Mouse (Mus musculus) lung, postnatal 0 days (tissue): ENCODE results near the gene Scgb1a1. TPM values are rescaled to one million over a fixed set of nuclear protein-coding genes. Genes with fewer than 3 reads are reported as not detected.

Experiments used
- ATAC-seq: fragments of 200-750 bp; cut with Nextera tagmentation; 2 replicates; pipeline ENCODE4 v1.8.0; 2017; ENCODE audit warnings: moderate library complexity
- DNase-seq: peaks from one replicate; pipeline ENCODE4 v3.0.0-alpha.2; 2016; ENCODE audit warnings: low spot score
- H3K27ac ChIP-seq: fragments of 300-500 bp; sonication (generic); 2 replicates; pipeline ENCODE4 v1.5.1; 2014; ENCODE audit warnings: antibody characterized with exemption, mild to moderate bottlenecking, low read length, mixed read lengths
- H3K27me3 ChIP-seq: fragments of 300-500 bp; sonication (generic); replicated peaks from 2 replicates; pipeline ENCODE4 v1.6.1; 2014; ENCODE audit warnings: low read length, mixed read lengths; ENCODE audit not compliant: insufficient read depth
- H3K36me3 ChIP-seq: fragments of 300-500 bp; sonication (generic); 2 replicates; pipeline ENCODE4 v1.6.1; 2014; ENCODE audit warnings: low read length, mixed read lengths; ENCODE audit not compliant: insufficient read depth
- H3K4me1 ChIP-seq: fragments of 300-500 bp; sonication (generic); 2 replicates; pipeline ENCODE4 v1.6.1; 2014; ENCODE audit warnings: antibody characterized with exemption, low read depth, low read length, mixed read lengths; ENCODE audit not compliant: insufficient read depth
- H3K4me2 ChIP-seq: fragments of 300-500 bp; sonication (generic); replicated peaks from 2 replicates; pipeline ENCODE4 v1.6.1; 2014; ENCODE audit warnings: low read depth, mild to moderate bottlenecking, low read length, moderate library complexity, mixed read lengths
- H3K4me3 ChIP-seq: fragments of 300-500 bp; sonication (generic); 2 replicates; pipeline ENCODE4 v1.5.1; 2014; ENCODE audit warnings: low read depth, low read length
- H3K9ac ChIP-seq: fragments of 300-500 bp; sonication (generic); replicated peaks from 2 replicates; pipeline ENCODE4 v1.6.1; 2014; ENCODE audit warnings: low read depth, mild to moderate bottlenecking
- H3K9me3 ChIP-seq: fragments of 300-500 bp; sonication (generic); 2 replicates; pipeline ENCODE4 v1.6.1; 2016; ENCODE audit warnings: low read length, mixed read lengths
- CTCF ChIP-seq: IDR thresholded peaks from 2 replicates; pipeline ENCODE4 v1.5.1; 2016; ENCODE audit warnings: antibody characterized with exemption, mild to moderate bottlenecking
- EP300 ChIP-seq: IDR thresholded peaks from 2 replicates; pipeline ENCODE4 v1.6.1; 2016; ENCODE audit warnings: antibody characterized with exemption, mild to moderate bottlenecking, control low read depth
- WGBS: fragments of 180-500 bp; shearing (Covaris S2); extraction: QIAGEN DNeasy Blood & Tissue Kit; methylation state at CpG from one replicate; pipeline ENCODE4 v1.1.7; 2014; 5-methylcytosine and 5-hydroxymethylcytosine counted together
- polyA plus RNA-seq: library from polyadenylated mRNA; unstranded; fragments of >200 nt; fragmentation: Nextera tagmentation; extraction: Ambion mirVana; gene quantifications from 2 replicates; pipeline ENCODE4 v1.2.1, GENCODE M21; 2015

The Scgb1a1 gene
- polyA plus RNA-seq, 1 experiment from 2014 or later, result 26,192 TPM

GRCm38 (mm10) chr19:9065621-9066561 is 21.9 kb downstream of the Scgb1a1 start:
- Histone ChIP-seq H3K27ac (no peak overlapping the region), H3K36me3 (no peaks in the 10 kb centered on the region), H3K27me3 (no peaks in the 10 kb centered on the region), H3K9me3 (no peaks in the 10 kb centered on the region), H3K9ac (no peak overlapping the region), H3K4me3 (no peak overlapping the region), H3K4me2 (no peak overlapping the region), H3K4me1 (peaks cover 15% of the 10 kb centered on the region)
- peak; percentile 70 for DNase-seq
- WGBS, result 42% methylated on average over 9 of the region's 9 CpGs
- no peak for TF ChIP-seq CTCF
- TF ChIP-seq EP300, result peak; percentile 61; the same call in 1 of the 2 replicates
- peak; percentile 52 for ATAC-seq

DNA sequence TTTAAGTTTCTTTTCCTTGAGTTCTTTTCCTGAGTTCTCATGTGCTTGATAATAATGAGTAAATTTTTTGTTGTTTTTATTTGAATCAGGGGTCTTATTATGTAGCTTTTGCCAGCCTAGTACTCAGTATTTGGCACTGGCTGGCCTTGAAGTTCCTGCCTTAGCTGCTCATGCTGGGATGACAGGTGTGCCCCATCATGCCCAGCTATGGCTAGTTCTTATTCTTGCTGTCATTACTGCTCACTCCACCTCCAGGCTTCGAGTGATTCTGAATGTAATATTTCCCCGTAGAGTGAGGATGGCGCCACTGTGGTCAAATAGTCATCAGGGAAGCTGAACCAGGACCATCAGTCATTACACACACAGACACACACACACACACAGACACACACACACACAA is 23.9 kb downstream of the Scgb1a1 start:
- DNase-seq (no peak), ATAC-seq (no peak)
- H3K4me3 ChIP-seq, result no peak overlapping the region
- WGBS, result 84% methylated on average over 3 of the region's 3 CpGs
- H3K27me3 ChIP-seq, result no peaks in the 10 kb centered on the region
- no peak overlapping the region for H3K27ac ChIP-seq
- no peak overlapping the region for H3K9ac ChIP-seq
- no peak overlapping the region for H3K4me2 ChIP-seq
- no peaks in the 10 kb centered on the region for H3K36me3 ChIP-seq
- H3K9me3 ChIP-seq, result no peaks in the 10 kb centered on the region
- TF ChIP-seq CTCF (no peak), EP300 (no peak)
- H3K4me1 ChIP-seq, result no peaks in the 10 kb centered on the region; the same call in 1 of the 2 replicates

- TF ChIP-seq EP300, result no peak
- TF ChIP-seq CTCF, result no peak
- no peak overlapping the region for H3K4me3 ChIP-seq
- H3K27ac ChIP-seq, result no peak overlapping the region
- DNase-seq, result no peak
- no peaks in the 10 kb centered on the region for H3K36me3 ChIP-seq
- WGBS, result 84% methylated on average over 2 of the region's 2 CpGs
- no peak overlapping the region for H3K9ac ChIP-seq
- no peaks in the 10 kb centered on the region for H3K27me3 ChIP-seq
- no peak overlapping the region for H3K4me2 ChIP-seq
- ATAC-seq, result no peak
- no peaks in the 10 kb centered on the region; the same call in 1 of the 2 replicates for H3K4me1 ChIP-seq
- no peaks in the 10 kb centered on the region for H3K9me3 ChIP-seq
Measured at GRCm38 (mm10) chr19:9062822-9063221, 24.9 kb downstream of the Scgb1a1 start.

- ATAC-seq (peak; percentile 52), DNase-seq (peak; percentile 62)
- H3K27ac ChIP-seq, result no peak overlapping the region; the same call in 1 of the 2 replicates
- TF ChIP-seq EP300, result peak; percentile 68
- TF ChIP-seq CTCF, result no peak
- H3K27me3 ChIP-seq, result no peaks in the 10 kb centered on the region
- WGBS, result 67% methylated on average over 8 of the region's 8 CpGs
- no peak overlapping the region for H3K4me3 ChIP-seq
- no peaks in the 10 kb centered on the region for H3K9me3 ChIP-seq
- H3K4me1 ChIP-seq, result no peaks in the 10 kb centered on the region; the same call in 1 of the 2 replicates
- H3K36me3 ChIP-seq, result no peaks in the 10 kb centered on the region
- no peak overlapping the region for H3K4me2 ChIP-seq
- H3K9ac ChIP-seq, result no peak overlapping the region
Measured at GRCm38 (mm10) chr19:9061221-9061893, 26.4 kb downstream of the Scgb1a1 start.

DNA sequence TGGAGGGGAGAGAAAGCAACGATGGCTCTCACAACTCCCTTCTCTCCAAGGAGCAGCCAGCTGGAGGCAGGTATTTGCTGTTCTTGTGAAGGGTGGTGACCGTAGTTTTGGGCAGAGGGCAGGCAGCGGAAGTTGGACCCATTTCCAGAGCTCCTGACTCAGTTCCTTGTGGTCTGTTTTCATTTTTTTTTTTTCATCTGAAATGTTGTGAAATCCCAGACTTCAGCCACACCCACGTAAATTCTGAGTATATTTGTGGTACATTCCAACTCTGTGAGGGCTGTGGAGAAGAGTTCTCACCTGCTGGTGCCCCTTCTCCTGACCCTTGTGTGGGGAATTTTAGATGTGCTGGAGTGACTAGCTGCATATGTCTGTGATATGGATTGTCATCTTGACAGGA is 27.7 kb downstream of the Scgb1a1 start:
- no peak for TF ChIP-seq CTCF
- peak; percentile 68 for TF ChIP-seq EP300
- ATAC-seq (peak; percentile 37; the same call in 1 of the 2 replicates), DNase-seq (peak; percentile 66)
- Histone ChIP-seq H3K9ac (no peak overlapping the region), H3K4me2 (no peak overlapping the region), H3K9me3 (no peaks in the 10 kb centered on the region), H3K4me3 (no peak overlapping the region), H3K27me3 (no peaks in the 10 kb centered on the region), H3K4me1 (no peaks in the 10 kb centered on the region), H3K27ac (no peak overlapping the region), H3K36me3 (no peaks in the 10 kb centered on the region)
- WGBS, result 37% methylated on average over 4 of the region's 4 CpGs

DNA sequence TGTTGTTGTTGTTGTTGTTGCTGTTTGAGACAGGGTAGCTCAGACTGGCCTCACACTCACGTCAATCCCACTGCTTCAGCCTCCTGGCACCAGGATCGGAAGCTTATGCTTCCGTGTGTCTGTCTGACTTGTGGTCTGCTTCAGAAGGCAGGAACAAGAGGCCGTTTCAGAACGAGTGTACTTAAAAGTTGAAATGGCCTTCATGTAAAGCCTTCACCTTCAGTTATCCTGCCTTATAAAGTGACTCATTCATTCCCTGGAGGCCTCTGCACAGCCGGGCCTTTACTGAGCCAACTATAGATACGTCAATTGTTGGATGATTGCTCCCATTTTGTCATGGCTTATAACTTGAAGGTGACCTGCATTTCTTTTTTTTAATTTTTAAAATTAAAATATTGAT is 28.4 kb downstream of the Scgb1a1 start:
- Histone ChIP-seq H3K9ac (no peak overlapping the region), H3K4me2 (no peak overlapping the region), H3K4me3 (no peak overlapping the region), H3K36me3 (no peaks in the 10 kb centered on the region), H3K4me1 (no peaks in the 10 kb centered on the region), H3K27me3 (no peaks in the 10 kb centered on the region), H3K9me3 (no peaks in the 10 kb centered on the region), H3K27ac (no peak overlapping the region)
- TF ChIP-seq CTCF, result no peak
- no peak for TF ChIP-seq EP300
- ATAC-seq, result no peak
- WGBS, result 51% methylated on average over 7 of the region's 7 CpGs
- no peak for DNase-seq
